Mouse (Mus musculus) G1E (cell line): ENCODE measurements around the gene Nms. TPM values are rescaled to one million over a fixed set of nuclear protein-coding genes. Genes with fewer than 3 reads are reported as not detected.

Experiments
- ATAC-seq: 2 replicates; pipeline ENCODE4 v1.8.0; 2016; ENCODE audit warnings: mild to moderate bottlenecking; ENCODE audit not compliant: insufficient number of reproducible peaks, poor library complexity, low FRiP score, severe bottlenecking; ENCODE audit errors: extremely low read depth
- DNase-seq: peaks from one replicate; pipeline ENCODE4 v3.0.0; 2012; ENCODE audit warnings: low spot score
- H3K27me3 ChIP-seq: 2 replicates; pipeline ENCODE4 v1.6.1; 2012; ENCODE audit warnings: mild to moderate bottlenecking, low read length, inconsistent platforms; ENCODE audit not compliant: insufficient read depth
- H3K36me3 ChIP-seq: replicated peaks from 2 replicates; pipeline ENCODE3; 2012; ENCODE audit warnings: mild to moderate bottlenecking, inconsistent platforms
- H3K4me1 ChIP-seq: 2 replicates; pipeline ENCODE4 v1.6.1; 2012; ENCODE audit warnings: low read depth, low read length, inconsistent platforms, mixed read lengths; ENCODE audit not compliant: insufficient read depth
- H3K4me3 ChIP-seq: 2 replicates; pipeline ENCODE4 v1.5.1; 2012; ENCODE audit warnings: low read depth, mild to moderate bottlenecking, inconsistent platforms, low read length, moderate library complexity, mixed read lengths
- H3K9me3 ChIP-seq: replicated peaks from 2 replicates; pipeline ENCODE4 v1.6.1; 2012; ENCODE audit warnings: inconsistent platforms
- CTCF ChIP-seq: IDR thresholded peaks from 2 replicates; pipeline ENCODE4 v1.5.1; 2012; ENCODE audit warnings: low read depth, low read length, inconsistent platforms, mixed read lengths
- GATA1 ChIP-seq: IDR thresholded peaks from 2 replicates; pipeline ENCODE4 v1.6.1; 2012; ENCODE audit warnings: borderline replicate concordance, low read length, inconsistent platforms, mixed read lengths
- GATA2 ChIP-seq: IDR thresholded peaks from 2 replicates; pipeline ENCODE4 v1.6.1; 2012; ENCODE audit warnings: low read depth, low read length, inconsistent platforms, borderline replicate concordance
- POLR2AphosphoS5 ChIP-seq: IDR thresholded peaks from 2 replicates; pipeline ENCODE4 v1.6.1; 2012; ENCODE audit warnings: low read depth, low read length, inconsistent platforms; ENCODE audit not compliant: insufficient replicate concordance
- TAL1 ChIP-seq: conservative IDR thresholded peaks from 2 replicates; pipeline ENCODE4 v1.6.1; 2012; ENCODE audit warnings: low read depth, low read length, inconsistent platforms, mixed read lengths
- polyA plus RNA-seq: library from polyadenylated mRNA; stranded (reverse); fragments of >175 nt; gene quantifications from 2 replicates; pipeline ENCODE4 v1.2.3, GENCODE M21; 2012
- total RNA-seq, 2 experiments: library from RNA; stranded (forward) in 1 of 2; stranded (reverse) in 1 of 2; fragments of 200-1000 nt in 1 of 2; fragments of >200 nt in 1 of 2; fragmentation: Nextera tagmentation in 1 of 2; gene quantifications; 2 replicates each; pipeline ENCODE4 v1.2.3; 2014 to 2017

Gene Nms
- not detected in 2 replicates for total RNA-seq (2014; fragmentation: Nextera tagmentation)
- not detected in 2 replicates for total RNA-seq (2017)
- polyA plus RNA-seq = not detected in 2 replicates

DNA sequence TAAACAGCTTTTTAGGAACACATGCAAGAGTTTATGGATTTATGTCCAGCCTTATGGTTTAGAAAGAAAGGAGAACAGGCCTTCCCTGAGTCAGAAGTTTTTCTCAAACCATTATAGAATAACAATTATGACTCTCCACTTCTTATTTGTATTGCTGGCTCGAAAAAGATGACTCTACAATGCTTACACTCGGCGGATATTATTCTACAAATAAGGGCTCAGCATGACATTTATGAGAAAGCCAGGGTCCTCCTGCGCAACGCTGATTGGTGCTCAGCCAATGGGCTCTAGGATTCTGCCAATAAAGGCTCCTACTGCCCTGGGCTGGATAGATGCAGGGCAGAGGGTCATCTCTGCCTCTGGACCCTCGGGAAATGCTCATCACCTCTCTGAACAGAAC, at the start of gene Nms:
Gene Nms, plus strand, starts transcription at position 301 of the 400 bp plus-strand sequence.
- DNase-seq (no peak), ATAC-seq (no peak)
- H3K27me3 ChIP-seq = no peaks in the 10 kb centered on the region
- no peaks in the 10 kb centered on the region for H3K9me3 ChIP-seq
- no peak within 1 kb of the TSS for H3K4me3 ChIP-seq
- no peak for TF ChIP-seq TAL1
- TF ChIP-seq GATA2 = no peak
- TF ChIP-seq POLR2AphosphoS5 = no peak
- TF ChIP-seq CTCF = no peak
- TF ChIP-seq GATA1 = no peak
- H3K36me3 ChIP-seq = no peaks in the 10 kb centered on the region
- 0 out of 2 replicates have a peak, but pooled peaks cover 4% of the 10 kb centered on the region for H3K4me1 ChIP-seq

DNA sequence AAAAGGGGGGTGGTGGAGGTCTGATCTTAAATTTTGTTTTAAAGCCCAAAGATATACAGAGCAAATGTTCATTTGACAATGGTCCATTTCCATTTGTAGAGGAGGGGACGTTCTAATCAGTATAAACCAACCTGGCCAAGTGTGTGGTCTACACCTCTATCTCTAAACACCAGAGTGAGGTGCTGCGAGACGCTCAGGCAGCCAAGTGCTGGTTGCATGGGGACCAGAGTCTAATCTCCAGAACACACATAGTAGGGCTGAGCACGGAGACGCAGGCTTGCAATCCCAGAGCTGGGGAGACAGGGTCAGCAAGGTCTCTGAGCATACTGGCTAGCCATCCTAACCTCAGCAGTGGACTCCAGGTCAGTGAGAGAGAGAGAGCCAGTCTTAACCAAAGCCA, 47.5 kb upstream of the Nms start:
- Histone ChIP-seq H3K36me3 (peaks cover 71% of the 10 kb centered on the region), H3K27me3 (no peaks in the 10 kb centered on the region), H3K9me3 (no peaks in the 10 kb centered on the region), H3K4me3 (peak overlapping the region; percentile 22; the same call in 1 of the 2 replicates), H3K4me1 (peaks cover 91% of the 10 kb centered on the region)
- no peak for TF ChIP-seq GATA1
- TF ChIP-seq CTCF = no peak
- TF ChIP-seq POLR2AphosphoS5 = no peak
- no peak for TF ChIP-seq GATA2
- peak; percentile 88 for TF ChIP-seq TAL1
- ATAC-seq (peak; percentile 46), DNase-seq (no peak)

DNA sequence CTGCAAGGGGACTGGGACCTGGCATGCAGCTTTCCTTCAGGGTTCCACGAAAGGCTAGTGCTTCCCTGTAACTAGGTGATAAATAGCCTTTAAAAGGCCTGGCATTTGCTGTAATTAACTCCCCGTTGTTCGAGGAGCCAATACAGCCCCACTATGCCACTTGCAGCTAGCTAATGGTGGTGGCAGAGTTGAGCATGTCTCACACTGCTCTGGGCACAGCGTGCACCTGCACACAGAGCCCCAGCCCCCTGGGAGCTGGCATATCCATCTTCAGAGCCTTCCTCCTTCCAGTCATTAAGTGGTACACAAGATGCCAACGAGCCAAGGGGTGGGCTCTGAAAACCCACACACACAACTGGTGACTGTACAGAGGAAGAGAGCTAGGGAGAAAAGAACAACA, 45.9 kb upstream of the Nms start:
- ATAC-seq = no peak
- Histone ChIP-seq H3K36me3 (peaks cover 60% of the 10 kb centered on the region), H3K4me3 (no peak overlapping the region; the same call in 1 of the 2 replicates), H3K4me1 (peaks cover 85% of the 10 kb centered on the region), H3K9me3 (no peaks in the 10 kb centered on the region), H3K27me3 (no peaks in the 10 kb centered on the region)
- TF ChIP-seq GATA1 (no peak), GATA2 (no peak), TAL1 (no peak), CTCF (no peak), POLR2AphosphoS5 (no peak)
- no peak for DNase-seq

DNA sequence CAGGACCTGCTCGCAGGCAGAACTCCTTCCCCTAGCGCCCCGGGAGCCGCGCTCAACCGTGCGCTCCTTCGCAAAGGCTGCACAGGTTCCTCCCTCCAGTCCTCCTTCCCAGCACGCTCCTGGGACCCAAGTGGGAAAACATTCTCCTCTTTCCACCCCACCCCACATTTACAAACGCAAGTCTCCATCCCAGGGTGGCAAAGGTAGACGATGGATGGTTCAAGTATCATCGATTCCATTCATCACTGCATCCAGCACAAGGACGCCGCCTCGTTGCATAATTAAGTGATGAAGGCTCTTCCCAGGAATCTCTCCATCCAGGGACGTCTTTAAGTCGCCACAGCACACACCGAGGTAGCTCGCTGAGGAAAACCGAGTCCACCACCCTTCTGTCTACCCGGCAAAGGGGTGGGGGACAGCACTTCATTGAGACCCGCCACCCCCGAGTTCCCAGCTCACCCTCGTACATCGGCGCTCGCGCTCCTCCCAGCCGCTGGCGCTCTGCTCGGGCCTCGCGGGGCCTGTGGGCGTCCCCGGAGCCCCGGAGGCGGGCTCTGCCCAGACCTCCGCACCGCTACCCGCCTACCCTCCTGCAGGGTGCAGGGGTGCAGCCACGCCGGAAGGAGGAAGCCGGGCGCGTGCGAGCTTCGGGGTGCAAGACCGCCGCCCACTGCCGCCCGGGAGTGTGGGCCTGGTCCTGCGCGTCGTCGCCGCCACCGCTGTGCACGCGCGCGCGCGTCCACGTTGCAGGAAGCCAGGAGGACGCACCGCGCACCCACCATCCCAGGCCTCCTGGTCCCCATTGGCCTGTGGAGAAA, 41.3 kb upstream of the Nms start, which contains the start of gene Chst10:
Gene Chst10, minus strand, starts transcription at position 731 of the 818 bp plus-strand sequence.
- H3K36me3 ChIP-seq = peaks cover 31% of the 10 kb centered on the region
- peak within 1 kb of the TSS; percentile 75 for H3K4me3 ChIP-seq
- H3K4me1 ChIP-seq = peaks cover 64% of the 10 kb centered on the region
- TF ChIP-seq POLR2AphosphoS5 (no peak), CTCF (no peak)
- H3K9me3 ChIP-seq = 0 out of 2 replicates have a peak, but pooled peaks cover 2% of the 10 kb centered on the region
- ATAC-seq (peak; percentile 76), DNase-seq (peak; percentile 97)
- no peaks in the 10 kb centered on the region for H3K27me3 ChIP-seq

DNA sequence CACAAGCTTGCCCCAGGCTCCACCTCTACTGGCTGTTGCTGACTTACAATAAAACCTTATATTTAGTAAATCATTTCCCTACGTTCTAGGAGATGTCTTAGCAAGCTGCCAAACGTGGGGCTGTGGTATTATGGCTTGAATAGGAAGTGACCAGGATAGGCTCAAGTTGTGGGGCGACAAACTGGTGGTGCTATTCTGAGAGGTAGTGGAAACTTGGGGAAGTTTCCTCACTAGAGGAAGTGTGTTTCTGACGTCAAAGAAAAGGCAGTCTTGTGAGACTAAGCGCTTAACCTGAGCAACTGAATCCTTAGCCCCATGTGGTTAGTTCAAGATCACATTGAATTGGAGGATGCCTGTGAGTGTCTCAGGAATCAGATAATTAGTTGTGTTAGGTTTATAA, 36.4 kb upstream of the Nms start:
- H3K36me3 ChIP-seq = no peaks in the 10 kb centered on the region
- ATAC-seq (no peak), DNase-seq (no peak)
- H3K4me3 ChIP-seq = no peak overlapping the region
- peaks cover 25% of the 10 kb centered on the region for H3K4me1 ChIP-seq
- H3K9me3 ChIP-seq = 0 out of 2 replicates have a peak, but pooled peaks cover 2% of the 10 kb centered on the region
- H3K27me3 ChIP-seq = peaks cover 2% of the 10 kb centered on the region; the same call in 1 of the 2 replicates
- no peak for TF ChIP-seq CTCF
- no peak for TF ChIP-seq GATA1
- no peak for TF ChIP-seq TAL1
- no peak for TF ChIP-seq GATA2
- no peak for TF ChIP-seq POLR2AphosphoS5

DNA sequence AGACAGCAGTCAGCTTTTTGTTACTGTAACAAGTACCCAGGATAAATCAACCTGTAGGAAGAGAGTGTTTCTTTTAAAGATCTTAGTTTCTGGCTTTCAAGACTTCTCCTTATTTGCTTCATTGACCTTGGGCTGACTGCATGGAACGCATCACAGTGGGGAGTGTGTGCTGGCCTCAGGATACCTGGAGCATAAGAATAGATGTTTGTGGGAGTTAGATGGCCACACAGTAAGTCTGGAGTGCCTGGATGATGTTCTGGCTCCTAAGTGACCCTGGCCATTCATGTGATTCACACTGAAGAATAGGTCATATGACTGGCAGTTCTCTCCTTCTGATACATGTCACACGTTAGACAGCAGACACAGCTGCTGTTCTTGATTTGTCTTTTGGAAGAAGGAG, 35.0 kb upstream of the Nms start:
- Histone ChIP-seq H3K36me3 (no peaks in the 10 kb centered on the region), H3K4me1 (peaks cover 17% of the 10 kb centered on the region), H3K4me3 (no peak overlapping the region), H3K9me3 (0 out of 2 replicates have a peak, but pooled peaks cover 2% of the 10 kb centered on the region), H3K27me3 (peaks cover 9% of the 10 kb centered on the region; the same call in 1 of the 2 replicates)
- DNase-seq (no peak), ATAC-seq (no peak)
- no peak for TF ChIP-seq CTCF
- TF ChIP-seq TAL1 = no peak
- TF ChIP-seq GATA1 = no peak
- no peak for TF ChIP-seq GATA2
- TF ChIP-seq POLR2AphosphoS5 = no peak
